Mouse (Mus musculus): ENCODE measurements around the gene Srsf5. TPM values are rescaled to one million over a fixed set of nuclear protein-coding genes. Genes with fewer than 3 reads are reported as not detected.
"Not testable (repeated sequence)": the region's sequence is repeated elsewhere in the genome, so short reads cannot be mapped to it uniquely, and the experiment has no call there.

Gene Srsf5
- polyA plus RNA-seq, 1 experiment from 2014 or later = 261 TPM

- ATAC-seq = no peak
- Histone ChIP-seq H3K27me3 (replicated peaks; ENCODE audit: control insufficient read depth, insufficient read depth, low read length) (no peaks in the 10 kb centered on the region), H3K9ac (ENCODE audit: low read depth, low read length) (no peak overlapping the region), H3K4me2 (replicated peaks; ENCODE audit: low read depth) (no peak overlapping the region), H3K36me3 (ENCODE audit: control insufficient read depth, insufficient read depth) (peaks cover 4% of the 10 kb centered on the region), H3K4me3 (ENCODE audit: low read depth, low read length) (no peak overlapping the region), H3K4me1 (replicated peaks; ENCODE audit: control insufficient read depth, insufficient read depth, low read length) (no peaks in the 10 kb centered on the region; the same call in 1 of the 2 replicates), H3K27ac (ENCODE audit: low read depth, low read length) (no peak overlapping the region), H3K9me3 (ENCODE audit: control insufficient read depth) (no peaks in the 10 kb centered on the region)
- 97% methylated on average over 3 of the region's 3 CpGs for WGBS
- TF ChIP-seq CTCF (IDR thresholded peaks at IDR 0.05; ENCODE audit: low read depth) = no peak
Observed at GRCm38 (mm10) chr12:80941886-80942285, 3.4 kb upstream of the Srsf5 start.

- no peak for TF ChIP-seq CTCF (IDR thresholded peaks at IDR 0.05; ENCODE audit: low read depth)
- no peaks in the 10 kb centered on the region for H3K27me3 ChIP-seq (replicated peaks; ENCODE audit: control insufficient read depth, insufficient read depth, low read length)
- H3K9me3 ChIP-seq (ENCODE audit: control insufficient read depth) = no peaks in the 10 kb centered on the region
- peaks cover 16% of the 10 kb centered on the region for H3K36me3 ChIP-seq (ENCODE audit: control insufficient read depth, insufficient read depth)
- 62% methylated on average over 3 of the region's 3 CpGs for WGBS
- H3K4me3 ChIP-seq (ENCODE audit: low read depth, low read length) = no peak overlapping the region
- no peak overlapping the region for H3K4me2 ChIP-seq (replicated peaks; ENCODE audit: low read depth)
- ATAC-seq = no peak
- no peak overlapping the region for H3K9ac ChIP-seq (ENCODE audit: low read depth, low read length)
- no peak overlapping the region for H3K27ac ChIP-seq (ENCODE audit: low read depth, low read length)
- no peaks in the 10 kb centered on the region for H3K4me1 ChIP-seq (replicated peaks; ENCODE audit: control insufficient read depth, insufficient read depth, low read length)
Observed at GRCm38 (mm10) chr12:80943395-80943794, 1.9 kb upstream of the Srsf5 start.

GRCm38 (mm10) chr12:80944204-80944603 lies 1.1 kb upstream of the Srsf5 start:
- H3K4me3 ChIP-seq (ENCODE audit: low read depth, low read length) = no peak overlapping the region
- 86% methylated on average over 4 of the region's 4 CpGs for WGBS
- peak overlapping the region; percentile 77; the same call in 1 of the 2 replicates for H3K4me2 ChIP-seq (replicated peaks; ENCODE audit: low read depth)
- H3K9ac ChIP-seq (ENCODE audit: low read depth, low read length) = no peak overlapping the region
- no peaks in the 10 kb centered on the region for H3K27me3 ChIP-seq (replicated peaks; ENCODE audit: control insufficient read depth, insufficient read depth, low read length)
- no peak overlapping the region; the same call in 1 of the 2 replicates for H3K27ac ChIP-seq (ENCODE audit: low read depth, low read length)
- H3K4me1 ChIP-seq (replicated peaks; ENCODE audit: control insufficient read depth, insufficient read depth, low read length) = no peaks in the 10 kb centered on the region
- H3K36me3 ChIP-seq (ENCODE audit: control insufficient read depth, insufficient read depth) = peaks cover 22% of the 10 kb centered on the region
- no peak for TF ChIP-seq CTCF (IDR thresholded peaks at IDR 0.05; ENCODE audit: low read depth)
- H3K9me3 ChIP-seq (ENCODE audit: control insufficient read depth) = no peaks in the 10 kb centered on the region
- ATAC-seq = no peak

GRCm38 (mm10) chr12:80944963-80945333 lies 356 bp upstream of the Srsf5 start:
- H3K27ac ChIP-seq (ENCODE audit: low read depth, low read length) = peak overlapping the region; percentile 99
- H3K9me3 ChIP-seq (ENCODE audit: control insufficient read depth); H3K4me1 ChIP-seq (replicated peaks; ENCODE audit: control insufficient read depth, insufficient read depth, low read length); H3K27me3 ChIP-seq (replicated peaks; ENCODE audit: control insufficient read depth, insufficient read depth, low read length): not testable (repeated sequence)
- H3K4me3 ChIP-seq (ENCODE audit: low read depth, low read length) = peak overlapping the region; percentile 100
- H3K36me3 ChIP-seq (ENCODE audit: control insufficient read depth, insufficient read depth) = peaks cover 28% of the 10 kb centered on the region
- 1% methylated on average over 9 of the region's 9 CpGs for WGBS
- H3K4me2 ChIP-seq (replicated peaks; ENCODE audit: low read depth) = peak overlapping the region; percentile 77
- peak; percentile 22; the same call in 1 of the 2 replicates for ATAC-seq
- peak overlapping the region; percentile 100; the same call in 1 of the 2 replicates for H3K9ac ChIP-seq (ENCODE audit: low read depth, low read length)

- Histone ChIP-seq H3K27ac (ENCODE audit: low read depth, low read length) (peak overlapping the region; percentile 99), H3K27me3 (replicated peaks; ENCODE audit: control insufficient read depth, insufficient read depth, low read length) (no peaks in the 10 kb centered on the region), H3K4me2 (replicated peaks; ENCODE audit: low read depth) (peak overlapping the region; percentile 77), H3K9me3 (ENCODE audit: control insufficient read depth) (no peaks in the 10 kb centered on the region), H3K4me3 (ENCODE audit: low read depth, low read length) (peak overlapping the region; percentile 100), H3K36me3 (ENCODE audit: control insufficient read depth, insufficient read depth) (peaks cover 33% of the 10 kb centered on the region), H3K9ac (ENCODE audit: low read depth, low read length) (peak overlapping the region; percentile 100), H3K4me1 (replicated peaks; ENCODE audit: control insufficient read depth, insufficient read depth, low read length) (no peaks in the 10 kb centered on the region)
- peak; percentile 94 for ATAC-seq
- WGBS = under 1% methylated on average over 47 of the region's 47 CpGs
- TF ChIP-seq CTCF (IDR thresholded peaks at IDR 0.05; ENCODE audit: low read depth) = no peak
Observed at GRCm38 (mm10) chr12:80945996-80946355, 672 bp downstream of the Srsf5 start.

- 89% methylated on average over 18 of the region's 18 CpGs for WGBS
- H3K9me3 ChIP-seq (ENCODE audit: control insufficient read depth) = no peaks in the 10 kb centered on the region
- H3K4me3 ChIP-seq (ENCODE audit: low read depth, low read length) = no peak overlapping the region
- no peak overlapping the region; the same call in 1 of the 2 replicates for H3K9ac ChIP-seq (ENCODE audit: low read depth, low read length)
- H3K4me1 ChIP-seq (replicated peaks; ENCODE audit: control insufficient read depth, insufficient read depth, low read length) = no peaks in the 10 kb centered on the region
- no peak for TF ChIP-seq CTCF (IDR thresholded peaks at IDR 0.05; ENCODE audit: low read depth)
- H3K36me3 ChIP-seq (ENCODE audit: control insufficient read depth, insufficient read depth) = peaks cover 49% of the 10 kb centered on the region
- peak overlapping the region; percentile 37; the same call in 1 of the 2 replicates for H3K4me2 ChIP-seq (replicated peaks; ENCODE audit: low read depth)
- no peak for ATAC-seq
- no peaks in the 10 kb centered on the region for H3K27me3 ChIP-seq (replicated peaks; ENCODE audit: control insufficient read depth, insufficient read depth, low read length)
- no peak overlapping the region for H3K27ac ChIP-seq (ENCODE audit: low read depth, low read length)
Observed at GRCm38 (mm10) chr12:80948202-80948601, 2.9 kb downstream of the Srsf5 start.

GRCm38 (mm10) chr12:80949603-80950002 lies 4.3 kb downstream of the Srsf5 start:
- peaks cover 60% of the 10 kb centered on the region for H3K36me3 ChIP-seq (ENCODE audit: control insufficient read depth, insufficient read depth)
- H3K4me2 ChIP-seq (replicated peaks; ENCODE audit: low read depth) = not testable (repeated sequence)
- 85% methylated on average over 14 of the region's 16 CpGs for WGBS

More at GRCm38 (mm10) chr12:80949603-80950002, 4.3 kb downstream of the Srsf5 start:
- not testable (repeated sequence) for H3K27me3 ChIP-seq (replicated peaks; ENCODE audit: control insufficient read depth, insufficient read depth, low read length); H3K9ac ChIP-seq (ENCODE audit: low read depth, low read length); H3K9me3 ChIP-seq (ENCODE audit: control insufficient read depth); H3K4me3 ChIP-seq (ENCODE audit: low read depth, low read length); H3K27ac ChIP-seq (ENCODE audit: low read depth, low read length); ATAC-seq; H3K4me1 ChIP-seq (replicated peaks; ENCODE audit: control insufficient read depth, insufficient read depth, low read length)

Data from intestine, postnatal 0 days (tissue).